Mouse (Mus musculus): ENCODE results near the gene 4930415O20Rik. TPM values are rescaled to one million over a fixed set of nuclear protein-coding genes. Genes with fewer than 3 reads are reported as not detected.
A peak's percentile ranks its signal among the peaks of the same experiment; 100 is the strongest.

Gene 4930415O20Rik
- polyA plus RNA-seq, 1 experiment, result not detected

- Histone ChIP-seq H3K4me3 (replicated peaks) (peak overlapping the region; percentile 98), H3K27me3 (replicated peaks) (no peaks in the 10 kb centered on the region), H3K4me1 (peaks cover 59% of the 10 kb centered on the region), H3K36me3 (replicated peaks; ENCODE audit: low read length) (peaks cover 40% of the 10 kb centered on the region), H3K9me3 (no peaks in the 10 kb centered on the region)
- TF ChIP-seq FLI1 (IDR thresholded peaks at IDR 0.05; ENCODE audit: low read length) (peak; percentile 90), GATA1 (IDR thresholded peaks at IDR 0.05; ENCODE audit: borderline replicate concordance, low read length) (no peak)
Measured at GRCm38 (mm10) chr15:98567278-98568134, 3.3 kb upstream of the 4930415O20Rik start.

GRCm38 (mm10) chr15:98568256-98569033 is 2.4 kb upstream of the 4930415O20Rik start:
- H3K4me3 ChIP-seq (replicated peaks), result peak overlapping the region; percentile 98
- no peaks in the 10 kb centered on the region for H3K9me3 ChIP-seq
- H3K36me3 ChIP-seq (replicated peaks; ENCODE audit: low read length), result peaks cover 31% of the 10 kb centered on the region
- TF ChIP-seq GATA1 (IDR thresholded peaks at IDR 0.05; ENCODE audit: borderline replicate concordance, low read length) (no peak), FLI1 (IDR thresholded peaks at IDR 0.05; ENCODE audit: low read length) (no peak)
- H3K27me3 ChIP-seq (replicated peaks), result no peaks in the 10 kb centered on the region
- H3K4me1 ChIP-seq, result peaks cover 56% of the 10 kb centered on the region

GRCm38 (mm10) chr15:98569216-98569615 is 1.6 kb upstream of the 4930415O20Rik start:
- Histone ChIP-seq H3K9me3 (no peaks in the 10 kb centered on the region), H3K4me1 (peaks cover 54% of the 10 kb centered on the region), H3K4me3 (replicated peaks) (peak overlapping the region; percentile 98), H3K36me3 (replicated peaks; ENCODE audit: low read length) (peaks cover 23% of the 10 kb centered on the region), H3K27me3 (replicated peaks) (no peaks in the 10 kb centered on the region)
- no peak for TF ChIP-seq GATA1 (IDR thresholded peaks at IDR 0.05; ENCODE audit: borderline replicate concordance, low read length)
- no peak for TF ChIP-seq FLI1 (IDR thresholded peaks at IDR 0.05; ENCODE audit: low read length)

DNA sequence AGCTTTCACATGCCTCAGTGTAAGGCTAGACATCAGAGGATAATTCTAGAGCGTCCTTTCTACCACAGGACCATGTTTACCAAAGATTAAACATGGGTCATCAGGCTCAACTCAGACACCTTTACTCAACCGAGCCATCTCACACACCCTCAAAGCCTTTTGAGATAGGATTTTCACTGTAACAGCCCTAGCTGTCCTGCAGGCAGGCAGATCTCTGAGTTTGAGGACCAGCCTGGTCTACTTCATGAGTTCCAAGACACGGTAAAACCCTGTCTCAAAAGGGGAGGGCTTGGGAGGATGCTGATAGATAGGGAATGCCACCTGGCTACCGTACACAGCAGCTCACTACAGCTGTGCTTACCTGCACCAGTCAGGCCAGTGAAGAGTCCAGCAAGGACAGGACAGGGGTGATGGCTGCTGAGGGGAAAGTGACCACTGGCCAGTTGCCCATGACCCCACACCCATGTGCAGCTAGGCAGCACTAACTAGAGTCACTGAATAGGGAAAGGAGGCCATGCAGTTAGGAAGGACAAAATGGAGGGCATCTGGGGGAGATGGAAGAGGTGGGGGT is 924 bp upstream of the 4930415O20Rik start:
- Histone ChIP-seq H3K36me3 (replicated peaks; ENCODE audit: low read length) (peaks cover 17% of the 10 kb centered on the region), H3K27me3 (replicated peaks) (no peaks in the 10 kb centered on the region), H3K9me3 (no peaks in the 10 kb centered on the region), H3K4me3 (replicated peaks) (peak overlapping the region; percentile 83), H3K4me1 (peaks cover 49% of the 10 kb centered on the region)
- no peak for TF ChIP-seq GATA1 (IDR thresholded peaks at IDR 0.05; ENCODE audit: borderline replicate concordance, low read length)
- no peak for TF ChIP-seq FLI1 (IDR thresholded peaks at IDR 0.05; ENCODE audit: low read length)

DNA sequence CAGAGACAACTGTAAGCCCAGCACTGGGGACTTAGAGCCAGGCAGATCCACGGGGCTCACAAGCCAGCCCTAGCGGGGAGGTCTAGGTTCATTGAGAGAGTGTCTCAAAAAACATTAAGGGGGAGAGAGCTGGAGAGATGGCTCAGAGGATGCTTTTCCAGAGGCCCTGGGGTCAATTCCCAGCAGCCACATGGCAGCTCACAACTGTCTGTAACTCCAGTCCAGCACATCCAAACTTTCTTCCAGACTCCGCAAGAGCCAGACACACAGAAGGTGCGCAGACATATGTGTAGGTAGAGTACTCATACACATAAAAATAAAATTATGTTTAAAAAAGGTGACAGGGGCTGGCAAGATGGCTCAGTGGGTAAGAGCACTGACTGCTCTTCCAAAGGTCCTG is 2.5 kb downstream of the 4930415O20Rik start:
- Histone ChIP-seq H3K4me3 (replicated peaks) (no peak overlapping the region), H3K36me3 (replicated peaks; ENCODE audit: low read length) (peaks cover 5% of the 10 kb centered on the region), H3K9me3 (no peaks in the 10 kb centered on the region), H3K27me3 (replicated peaks) (peaks cover 7% of the 10 kb centered on the region), H3K4me1 (peaks cover 44% of the 10 kb centered on the region)
- TF ChIP-seq FLI1 (IDR thresholded peaks at IDR 0.05; ENCODE audit: low read length), result no peak
- no peak for TF ChIP-seq GATA1 (IDR thresholded peaks at IDR 0.05; ENCODE audit: borderline replicate concordance, low read length)

DNA sequence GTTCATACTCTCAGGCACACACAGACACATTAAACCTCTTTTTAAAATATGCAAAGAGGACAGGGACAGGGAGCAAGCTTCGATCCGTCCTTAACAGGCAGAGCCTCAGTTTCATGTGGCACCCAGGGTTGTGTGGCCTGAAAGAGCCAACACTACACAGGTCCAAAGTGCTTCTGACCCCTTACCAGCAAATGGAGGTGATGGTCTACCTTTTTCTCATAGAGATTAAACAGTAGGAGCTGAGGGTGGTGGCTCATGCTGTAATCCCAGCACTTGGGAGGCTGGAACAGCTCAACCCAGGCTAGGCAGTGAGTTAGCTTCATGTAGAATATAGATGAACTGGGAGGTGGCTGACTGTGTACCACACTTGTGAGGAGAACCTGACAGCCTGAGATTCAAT is 8.5 kb downstream of the 4930415O20Rik start:
- H3K27me3 ChIP-seq (replicated peaks), result peaks cover 28% of the 10 kb centered on the region
- H3K36me3 ChIP-seq (replicated peaks; ENCODE audit: low read length), result no peaks in the 10 kb centered on the region
- H3K9me3 ChIP-seq, result no peaks in the 10 kb centered on the region
- peaks cover 40% of the 10 kb centered on the region for H3K4me1 ChIP-seq
- TF ChIP-seq FLI1 (IDR thresholded peaks at IDR 0.05; ENCODE audit: low read length), result no peak
- H3K4me3 ChIP-seq (replicated peaks), result no peak overlapping the region

DNA sequence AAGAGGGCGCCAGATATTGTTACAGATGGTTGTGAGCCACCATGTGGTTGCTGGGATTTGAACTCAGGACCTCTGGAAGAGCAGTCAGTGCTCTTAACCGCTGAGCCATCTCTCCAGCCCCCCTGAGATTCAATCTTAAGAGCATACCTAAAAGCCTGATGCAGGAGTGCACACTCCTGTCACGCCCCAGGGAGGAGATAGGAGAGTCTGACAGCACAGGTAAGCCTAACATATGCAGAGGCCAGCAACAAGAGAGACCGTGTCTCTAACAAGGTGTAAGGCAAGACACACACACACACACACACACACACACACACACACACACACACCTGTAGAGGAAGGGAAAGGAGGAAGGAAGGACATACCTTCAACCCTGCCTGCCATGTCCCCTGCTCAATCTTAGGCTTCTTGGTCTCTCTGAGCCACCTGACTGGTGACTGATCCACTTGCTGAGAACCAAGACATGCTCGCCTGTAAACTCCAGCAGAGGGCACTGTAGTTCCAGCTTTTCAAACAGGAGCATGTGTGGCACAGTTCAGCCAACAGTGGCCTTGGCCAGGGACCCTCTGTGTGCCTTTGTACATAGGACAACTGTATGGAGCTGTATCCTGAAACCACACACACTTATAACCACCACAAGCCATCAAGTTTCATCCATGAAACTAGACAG is 9.1 kb downstream of the 4930415O20Rik start:
- Histone ChIP-seq H3K27me3 (replicated peaks) (peaks cover 31% of the 10 kb centered on the region), H3K9me3 (no peaks in the 10 kb centered on the region), H3K36me3 (replicated peaks; ENCODE audit: low read length) (no peaks in the 10 kb centered on the region), H3K4me3 (replicated peaks) (no peak overlapping the region), H3K4me1 (peaks cover 44% of the 10 kb centered on the region)
- TF ChIP-seq GATA1 (IDR thresholded peaks at IDR 0.05; ENCODE audit: borderline replicate concordance, low read length) (no peak), FLI1 (IDR thresholded peaks at IDR 0.05; ENCODE audit: low read length) (no peak)

- Histone ChIP-seq H3K4me1 (peaks cover 52% of the 10 kb centered on the region), H3K27me3 (replicated peaks) (peaks cover 28% of the 10 kb centered on the region), H3K36me3 (replicated peaks; ENCODE audit: low read length) (peaks cover 2% of the 10 kb centered on the region), H3K4me3 (replicated peaks) (no peak overlapping the region), H3K9me3 (no peaks in the 10 kb centered on the region)
- TF ChIP-seq FLI1 (IDR thresholded peaks at IDR 0.05; ENCODE audit: low read length) (no peak), GATA1 (IDR thresholded peaks at IDR 0.05; ENCODE audit: borderline replicate concordance, low read length) (no peak)
Measured at GRCm38 (mm10) chr15:98582410-98582809, 11.6 kb downstream of the 4930415O20Rik start.

DNA sequence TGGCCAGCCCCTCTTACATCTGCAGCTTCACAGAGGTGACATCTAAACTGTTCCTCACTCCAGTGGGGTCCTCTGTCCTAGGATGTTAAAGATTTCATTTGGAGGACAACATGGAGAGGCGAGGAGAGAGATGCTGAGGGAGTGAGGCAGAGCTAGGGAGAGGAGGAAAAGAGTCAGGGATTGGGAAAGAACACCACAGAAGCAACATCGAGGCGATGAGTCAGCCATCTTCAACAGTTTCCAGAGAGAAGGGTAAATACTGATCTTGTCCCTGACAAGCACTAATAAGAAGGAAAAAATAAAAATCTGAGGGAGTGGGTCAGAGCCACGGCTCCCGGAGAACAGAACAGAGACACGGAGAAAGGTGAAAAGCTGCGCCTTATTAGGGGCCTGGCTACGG is 12.2 kb downstream of the 4930415O20Rik start:
- Histone ChIP-seq H3K9me3 (no peaks in the 10 kb centered on the region), H3K4me1 (peaks cover 47% of the 10 kb centered on the region), H3K36me3 (replicated peaks; ENCODE audit: low read length) (peaks cover 6% of the 10 kb centered on the region), H3K27me3 (replicated peaks) (peaks cover 24% of the 10 kb centered on the region), H3K4me3 (replicated peaks) (no peak overlapping the region)
- TF ChIP-seq FLI1 (IDR thresholded peaks at IDR 0.05; ENCODE audit: low read length) (no peak), GATA1 (IDR thresholded peaks at IDR 0.05; ENCODE audit: borderline replicate concordance, low read length) (no peak)
